Mouse (Mus musculus) embryonic facial prominence, embryonic 14.5 days (tissue): ENCODE data around the gene Syn3. TPM values are rescaled to one million over a fixed set of nuclear protein-coding genes. Genes with fewer than 3 reads are reported as not detected.

Experiments used
- ATAC-seq: fragments of 200-750 bp; cut with Nextera tagmentation; 2 replicates; pipeline ENCODE4 v1.8.0; 2017; ENCODE audit warnings: low read depth, moderate number of reproducible peaks, moderate TSS enrichment
- DNase-seq: peaks from one replicate; pipeline ENCODE4 v3.0.0-alpha.2; 2015; ENCODE audit warnings: low spot score
- H3K27ac ChIP-seq: fragments of 300-500 bp; sonication (generic); replicated peaks from 2 replicates; pipeline ENCODE4 v1.5.1; 2014; ENCODE audit warnings: low read depth, mild to moderate bottlenecking, low read length, moderate library complexity
- H3K27me3 ChIP-seq: fragments of 300-500 bp; sonication (generic); replicated peaks from 2 replicates; pipeline ENCODE4 v1.6.1; 2014; ENCODE audit warnings: low read length; ENCODE audit not compliant: control insufficient read depth, insufficient read depth
- H3K36me3 ChIP-seq: fragments of 300-500 bp; sonication (generic); 2 replicates; pipeline ENCODE4 v1.6.1; 2014; ENCODE audit warnings: low read length, mixed read lengths; ENCODE audit not compliant: control insufficient read depth, insufficient read depth
- H3K4me1 ChIP-seq: fragments of 300-500 bp; sonication (generic); 2 replicates; pipeline ENCODE4 v1.6.1; 2014; ENCODE audit warnings: antibody characterized with exemption, low read length; ENCODE audit not compliant: control insufficient read depth, insufficient read depth
- H3K4me2 ChIP-seq: fragments of 300-500 bp; sonication (generic); 2 replicates; pipeline ENCODE4 v1.6.1; 2014; ENCODE audit warnings: low read depth, mild to moderate bottlenecking, low read length, moderate library complexity, mixed read lengths
- H3K4me3 ChIP-seq: fragments of 300-500 bp; sonication (generic); 2 replicates; pipeline ENCODE4 v1.5.1; 2014; ENCODE audit warnings: low read depth, mild to moderate bottlenecking, low read length
- H3K9ac ChIP-seq: fragments of 300-500 bp; sonication (generic); 2 replicates; pipeline ENCODE4 v1.6.1; 2014; ENCODE audit warnings: low read depth, mild to moderate bottlenecking, low read length, moderate library complexity, mixed read lengths
- H3K9me3 ChIP-seq: fragments of 300-500 bp; sonication (generic); 2 replicates; pipeline ENCODE4 v1.6.1; 2016; ENCODE audit warnings: low read length; ENCODE audit not compliant: control insufficient read depth
- WGBS: fragments of 180-500 bp; shearing (Covaris S2); extraction: QIAGEN DNeasy Blood & Tissue Kit; methylation state at CpG from one replicate; pipeline ENCODE4 v1.1.7; 2014; 5-methylcytosine and 5-hydroxymethylcytosine counted together
- polyA plus RNA-seq: library from polyadenylated mRNA; unstranded; fragments of >200 nt; fragmentation: Nextera tagmentation; extraction: Ambion mirVana; gene quantifications from 2 replicates; pipeline ENCODE4 v1.2.1, GENCODE M21; 2014

The Syn3 gene
- polyA plus RNA-seq, 1 experiment from 2014 or later: 2.4 TPM

- Histone ChIP-seq H3K4me2 (no peak overlapping the region), H3K4me1 (peaks cover 11% of the 10 kb centered on the region), H3K36me3 (peaks cover 11% of the 10 kb centered on the region; the same call in 1 of the 2 replicates), H3K9ac (no peak overlapping the region), H3K4me3 (no peak overlapping the region), H3K9me3 (no peaks in the 10 kb centered on the region), H3K27ac (no peak overlapping the region), H3K27me3 (no peaks in the 10 kb centered on the region)
- 16% methylated on average over 2 of the region's 2 CpGs for WGBS
- no peak for ATAC-seq
- DNase-seq: no peak
Measured at GRCm38 (mm10) chr10:86304583-86304982, 194.1 kb downstream of the Syn3 start.

- Histone ChIP-seq H3K9me3 (no peaks in the 10 kb centered on the region), H3K9ac (no peak overlapping the region; the same call in 1 of the 2 replicates), H3K27me3 (no peaks in the 10 kb centered on the region), H3K4me2 (peak overlapping the region; percentile 81), H3K4me1 (peaks cover 11% of the 10 kb centered on the region), H3K27ac (no peak overlapping the region), H3K4me3 (peak overlapping the region; percentile 62; the same call in 1 of the 2 replicates), H3K36me3 (peaks cover 11% of the 10 kb centered on the region; the same call in 1 of the 2 replicates)
- ATAC-seq (no peak), DNase-seq (no peak)
- 63% methylated on average over 2 of the region's 2 CpGs for WGBS
Measured at GRCm38 (mm10) chr10:86303495-86303876, 195.2 kb downstream of the Syn3 start.

- no peaks in the 10 kb centered on the region for H3K27me3 ChIP-seq
- 16% methylated on average over 8 of the region's 8 CpGs for WGBS
- H3K4me2 ChIP-seq: peak overlapping the region; percentile 81
- peak; percentile 88 for DNase-seq
- H3K9me3 ChIP-seq: no peaks in the 10 kb centered on the region
- H3K36me3 ChIP-seq: peaks cover 9% of the 10 kb centered on the region; the same call in 1 of the 2 replicates
- peak overlapping the region; percentile 66; the same call in 1 of the 2 replicates for H3K27ac ChIP-seq
- ATAC-seq: 0 out of 2 replicates have a peak, but pooled peaks have one; percentile 26
- peak overlapping the region; percentile 62 for H3K4me3 ChIP-seq
- H3K9ac ChIP-seq: peak overlapping the region; percentile 45
- H3K4me1 ChIP-seq: peaks cover 11% of the 10 kb centered on the region
Measured at GRCm38 (mm10) chr10:86302761-86303494, 195.8 kb downstream of the Syn3 start.

GRCm38 (mm10) chr10:86302318-86302648 lies 196.4 kb downstream of the Syn3 start:
- DNase-seq: no peak
- Histone ChIP-seq H3K9me3 (no peaks in the 10 kb centered on the region), H3K36me3 (peaks cover 9% of the 10 kb centered on the region; the same call in 1 of the 2 replicates), H3K4me1 (peaks cover 11% of the 10 kb centered on the region), H3K4me2 (peak overlapping the region; percentile 81), H3K27me3 (no peaks in the 10 kb centered on the region), H3K27ac (peak overlapping the region; percentile 66; the same call in 1 of the 2 replicates), H3K9ac (peak overlapping the region; percentile 81), H3K4me3 (peak overlapping the region; percentile 62)
- no peak for ATAC-seq
- 60% methylated on average over 4 of the region's 4 CpGs for WGBS

- no peak for ATAC-seq
- WGBS: 26% methylated on average over 4 of the region's 4 CpGs
- peak overlapping the region; percentile 62 for H3K4me3 ChIP-seq
- H3K27me3 ChIP-seq: no peaks in the 10 kb centered on the region
- H3K36me3 ChIP-seq: peaks cover 6% of the 10 kb centered on the region; the same call in 1 of the 2 replicates
- H3K4me2 ChIP-seq: peak overlapping the region; percentile 81
- H3K9ac ChIP-seq: peak overlapping the region; percentile 81
- H3K4me1 ChIP-seq: peaks cover 11% of the 10 kb centered on the region
- no peaks in the 10 kb centered on the region for H3K9me3 ChIP-seq
- peak overlapping the region; percentile 66 for H3K27ac ChIP-seq
- DNase-seq: no peak
Measured at GRCm38 (mm10) chr10:86301593-86302317, 196.9 kb downstream of the Syn3 start.

- peaks cover 3% of the 10 kb centered on the region; the same call in 1 of the 2 replicates for H3K36me3 ChIP-seq
- peak; percentile 59 for DNase-seq
- H3K27me3 ChIP-seq: no peaks in the 10 kb centered on the region
- peak overlapping the region; percentile 66; the same call in 1 of the 2 replicates for H3K27ac ChIP-seq
- ATAC-seq: no peak
- peak overlapping the region; percentile 81 for H3K4me2 ChIP-seq
- WGBS: 4% methylated on average over 10 of the region's 10 CpGs
- peak overlapping the region; percentile 81 for H3K9ac ChIP-seq
- H3K4me1 ChIP-seq: peaks cover 11% of the 10 kb centered on the region
- H3K4me3 ChIP-seq: peak overlapping the region; percentile 62
- no peaks in the 10 kb centered on the region for H3K9me3 ChIP-seq
Measured at GRCm38 (mm10) chr10:86301117-86301490, 197.6 kb downstream of the Syn3 start.

GRCm38 (mm10) chr10:86300293-86301116 lies 198.2 kb downstream of the Syn3 start, which contains the start of gene Timp3:
Timp3 (plus strand) TSS chr10:86300372.
- Histone ChIP-seq H3K4me3 (peak within 1 kb of the TSS; percentile 62), H3K4me1 (peaks cover 16% of the 10 kb centered on the region), H3K4me2 (peak within 1 kb of the TSS; percentile 81), H3K9ac (peak within 1 kb of the TSS; percentile 81), H3K27ac (peak within 1 kb of the TSS; percentile 66), H3K27me3 (no peaks in the 10 kb centered on the region), H3K9me3 (no peaks in the 10 kb centered on the region), H3K36me3 (no peaks in the 10 kb centered on the region; the same call in 1 of the 2 replicates)
- WGBS: under 1% methylated on average over 41 of the region's 65 CpGs
- ATAC-seq (peak; percentile 86), DNase-seq (peak; percentile 88)

- Histone ChIP-seq H3K4me2 (peak overlapping the region; percentile 81), H3K27ac (no peak overlapping the region), H3K36me3 (no peaks in the 10 kb centered on the region), H3K27me3 (no peaks in the 10 kb centered on the region), H3K4me1 (peaks cover 24% of the 10 kb centered on the region), H3K4me3 (peak overlapping the region; percentile 62), H3K9ac (peak overlapping the region; percentile 81; the same call in 1 of the 2 replicates), H3K9me3 (no peaks in the 10 kb centered on the region)
- DNase-seq (no peak), ATAC-seq (no peak)
- 41% methylated on average over 6 of the region's 6 CpGs for WGBS
Measured at GRCm38 (mm10) chr10:86299795-86300194, 198.9 kb downstream of the Syn3 start.
